Mouse (Mus musculus) layer of hippocampus, adult 8-10 months (tissue): ENCODE data around the gene Stard10. TPM values are rescaled to one million over a fixed set of nuclear protein-coding genes. Genes with fewer than 3 reads are reported as not detected.

Experiments used
- DNase-seq, 2 experiments: peaks; one replicate each; pipeline ENCODE4 v3.0.0; 2022; ENCODE audit warnings: low spot score in 2 of 2
- total RNA-seq, 4 experiments: library from RNA; stranded (reverse); gene quantifications; 2 replicates each; pipeline ENCODE4 v1.2.4; 2022

Stard10 gene
- total RNA-seq, 4 experiments from 2014 or later, result 25.3 to 28.8 (median 27.2) TPM

DNA sequence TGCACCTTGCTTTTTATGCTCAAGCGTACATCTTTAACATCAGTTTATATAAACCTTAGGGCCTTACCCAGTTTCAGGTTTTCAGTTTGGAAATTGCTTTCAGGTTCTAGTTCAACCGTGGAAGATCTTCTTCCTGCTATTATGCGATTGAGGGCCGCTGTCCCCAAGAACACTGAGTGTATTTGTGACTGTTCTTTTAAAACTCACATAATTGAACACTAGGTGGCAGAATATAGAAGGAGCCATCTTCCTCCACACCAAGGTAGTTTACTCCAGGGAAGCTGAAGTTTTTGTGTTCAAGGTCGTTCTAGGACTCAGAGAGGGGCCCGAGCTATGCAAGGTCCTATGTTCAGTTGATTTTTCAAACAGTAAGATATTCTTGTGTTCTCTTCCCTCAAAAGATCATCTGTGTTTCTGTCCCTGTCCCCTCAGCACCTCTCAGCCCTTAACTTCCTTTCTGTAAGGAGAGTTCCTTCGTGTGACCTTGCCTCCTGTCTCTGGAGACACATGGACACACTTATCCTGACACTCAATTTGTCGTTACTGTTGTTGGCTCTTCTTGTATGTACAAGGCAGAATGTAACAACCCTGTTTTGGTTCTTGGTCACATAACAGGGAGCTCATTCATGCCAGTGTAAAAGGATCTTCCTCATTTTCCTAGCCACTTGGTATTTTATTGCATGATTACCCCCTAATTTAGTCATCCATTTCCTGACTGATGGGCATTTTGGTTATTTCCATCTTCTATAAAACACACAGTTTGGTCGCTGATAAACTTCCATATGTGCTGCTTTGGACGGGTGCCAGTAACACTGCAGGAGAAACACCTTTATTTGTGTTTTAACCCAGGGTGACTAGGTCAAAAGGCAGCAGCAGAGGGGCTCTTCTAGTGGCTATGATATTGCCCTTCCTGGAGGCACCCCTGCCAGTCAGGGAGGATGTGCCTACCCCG is 51.3 kb downstream of the Stard10 start:
- DNase-seq, result no peak

DNA sequence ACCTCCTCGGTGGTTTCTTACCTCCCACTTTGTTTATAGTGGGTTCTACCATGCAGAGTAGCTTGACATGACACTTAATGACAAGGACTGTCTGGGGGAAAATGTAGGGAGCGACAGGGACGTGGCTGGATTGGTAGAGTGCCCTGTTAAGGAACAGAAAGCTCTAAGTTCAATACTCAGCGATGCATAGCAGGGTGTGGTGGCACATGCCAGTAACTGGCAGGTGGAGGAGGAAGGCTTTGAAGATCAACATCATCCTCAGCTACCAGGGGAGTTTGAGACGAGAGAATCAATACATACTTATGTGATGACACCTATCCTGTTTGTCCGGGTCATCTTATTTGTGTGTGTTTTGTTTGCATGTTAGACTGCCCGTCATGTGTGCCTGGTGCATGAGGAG is 52.8 kb downstream of the Stard10 start:
- no peak for DNase-seq

GRCm38 (mm10) chr7:101373082-101373481 is 56.2 kb downstream of the Stard10 start:
- DNase-seq, result no peak

DNA sequence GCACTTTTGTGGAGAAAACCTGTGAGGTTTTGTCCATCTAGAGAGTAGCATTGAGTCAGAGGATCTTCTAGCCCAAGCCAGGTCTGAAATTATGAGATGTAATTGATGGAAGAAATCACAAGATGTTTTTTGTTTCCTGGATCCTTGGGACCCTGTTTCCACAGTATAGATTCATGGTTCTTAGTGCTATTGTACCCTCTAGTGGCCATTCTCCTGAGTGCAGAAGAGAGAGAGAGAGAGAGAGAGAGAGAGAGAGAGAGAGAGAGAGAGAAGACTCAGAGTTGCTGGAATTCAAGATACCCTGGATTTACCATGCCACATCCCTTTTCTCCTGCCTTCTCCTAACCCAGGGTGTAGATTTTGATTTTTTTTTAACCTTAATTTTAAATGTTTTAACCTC is 57.3 kb downstream of the Stard10 start:
- DNase-seq, result no peak

DNA sequence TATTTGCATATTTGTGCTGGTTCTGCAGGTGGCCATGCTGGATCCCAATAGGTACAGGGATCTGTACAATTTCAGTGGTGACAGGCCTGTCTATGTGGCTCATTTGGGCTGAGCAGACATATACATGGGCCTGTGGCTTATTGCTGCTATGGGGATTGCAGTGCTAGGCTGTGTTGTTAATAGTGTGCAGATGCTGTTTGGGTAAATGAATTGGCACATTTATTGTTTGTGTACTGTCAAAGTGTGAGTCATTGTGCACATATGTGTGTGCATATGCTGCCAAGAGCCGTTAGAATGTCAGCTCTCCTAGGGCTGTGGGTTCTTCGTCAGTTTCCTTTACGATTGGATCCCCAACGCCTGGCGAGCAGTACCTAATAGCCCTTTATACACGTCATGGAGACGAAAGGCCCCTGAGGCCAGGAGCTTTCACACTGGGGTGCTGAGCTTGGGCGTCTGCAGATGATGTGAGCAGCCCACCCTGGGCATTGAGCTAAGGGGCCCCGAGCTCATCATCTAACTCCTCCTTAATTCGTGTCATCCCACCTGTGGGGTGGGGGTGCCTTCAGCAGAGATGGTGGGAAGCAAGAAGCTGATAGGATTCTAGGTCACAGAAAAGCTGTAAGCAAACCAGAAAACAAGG is 59.9 kb downstream of the Stard10 start:
- DNase-seq, result peak in 1 of 2 experiments; percentile 42

GRCm38 (mm10) chr7:101377741-101378262 is 60.9 kb downstream of the Stard10 start:
- no peak for DNase-seq

DNA sequence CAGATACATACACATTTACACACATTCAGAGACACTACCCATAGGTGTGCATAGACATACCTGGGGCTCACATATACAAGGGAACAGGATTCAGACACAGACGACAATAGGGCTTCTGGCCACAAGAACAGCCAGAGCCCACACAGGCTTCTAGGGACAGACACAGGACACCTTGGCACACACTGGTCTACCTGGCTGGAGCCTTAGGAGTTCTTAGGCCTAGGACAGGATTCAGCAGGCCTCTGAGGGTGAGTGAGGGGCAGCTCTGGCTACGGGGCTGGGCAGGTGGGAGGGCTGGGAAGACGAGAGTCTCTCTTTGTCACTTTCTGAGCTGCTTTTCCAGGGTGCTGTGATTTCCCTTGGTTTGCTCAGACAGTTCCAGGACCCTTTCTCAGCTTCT is 61.4 kb downstream of the Stard10 start:
- DNase-seq, result no peak

GRCm38 (mm10) chr7:101378796-101379465 is 62.0 kb downstream of the Stard10 start:
- DNase-seq, result no peak

DNA sequence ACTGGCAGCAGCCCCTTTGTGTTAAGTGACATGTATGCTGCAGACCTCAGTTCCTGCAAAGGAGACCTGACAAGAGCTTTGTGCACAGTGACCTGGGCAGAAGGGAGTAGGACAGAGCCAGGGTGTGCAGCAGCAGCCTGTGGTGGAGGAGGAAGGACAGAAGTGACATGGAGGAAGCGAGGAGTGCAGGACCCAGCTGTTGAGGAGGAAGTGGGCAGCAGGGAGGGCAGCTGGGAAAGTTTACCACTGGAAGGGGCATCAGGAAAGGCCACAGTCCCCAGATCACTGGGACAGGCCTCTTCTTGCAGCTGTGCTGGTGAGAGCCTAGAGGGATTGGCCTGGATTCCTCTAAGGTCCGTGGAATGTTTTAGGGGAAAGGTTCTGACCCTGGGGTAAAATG is 62.8 kb downstream of the Stard10 start:
- no peak for DNase-seq

DNA sequence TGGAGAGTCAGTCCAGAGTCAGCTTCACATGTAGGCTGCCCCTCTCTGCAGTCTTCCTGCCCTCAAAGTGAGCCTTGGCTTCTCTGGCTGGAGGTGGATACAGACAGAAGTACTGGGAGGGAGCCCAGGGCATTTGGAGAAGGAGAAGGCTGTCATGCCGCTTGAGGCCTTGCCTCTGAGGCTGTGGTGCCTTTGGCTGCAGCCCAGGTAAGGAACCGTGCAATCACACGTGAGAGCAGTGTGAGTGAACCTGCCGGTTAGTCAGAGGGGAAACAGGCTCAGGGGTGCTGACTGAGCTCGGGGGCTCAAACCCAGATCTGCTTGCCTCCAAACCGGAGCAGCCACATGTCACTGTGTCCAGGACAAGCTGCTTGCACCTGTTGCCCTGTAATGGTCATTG is 64.6 kb downstream of the Stard10 start:
- no peak for DNase-seq

DNA sequence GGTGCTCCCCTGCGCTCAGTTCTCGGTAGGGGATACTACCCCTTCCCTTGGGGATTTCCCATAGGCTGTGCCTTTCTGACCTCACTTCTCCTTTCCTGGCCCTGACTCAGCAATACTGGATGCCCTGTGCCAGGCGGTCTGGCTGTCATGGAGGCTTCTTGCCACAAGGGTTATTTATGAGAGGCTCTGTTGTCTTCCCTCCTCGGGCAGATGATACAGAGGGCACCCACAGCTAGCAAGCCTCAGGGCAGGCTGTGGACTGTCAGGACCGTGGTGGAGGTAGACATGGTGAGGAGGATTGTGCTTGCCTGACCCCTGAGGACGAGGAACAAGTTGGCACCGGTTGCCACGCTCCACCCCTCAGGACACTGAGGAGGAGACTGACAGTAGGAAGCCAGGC is 65.5 kb downstream of the Stard10 start:
- DNase-seq, result no peak

DNA sequence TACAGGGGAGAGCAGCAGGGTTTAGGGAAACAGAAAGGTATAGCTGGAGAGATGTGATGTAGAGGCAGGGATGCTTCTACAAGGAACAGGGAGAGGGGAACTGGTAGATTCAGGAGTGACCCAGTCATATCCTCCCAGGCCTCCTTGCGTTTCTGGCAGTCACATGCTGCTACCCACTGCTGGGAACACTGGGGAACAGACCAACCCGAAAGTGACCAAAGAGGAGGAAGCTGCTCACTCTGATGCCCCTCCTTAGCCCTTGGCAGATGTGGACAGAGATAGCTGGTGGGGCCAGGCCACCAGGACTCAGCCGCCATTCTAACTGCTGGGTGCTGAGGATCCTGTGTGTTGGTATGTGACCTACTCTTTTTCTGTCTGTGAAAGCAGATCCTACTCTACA is 66.9 kb downstream of the Stard10 start:
- DNase-seq, result no peak

DNA sequence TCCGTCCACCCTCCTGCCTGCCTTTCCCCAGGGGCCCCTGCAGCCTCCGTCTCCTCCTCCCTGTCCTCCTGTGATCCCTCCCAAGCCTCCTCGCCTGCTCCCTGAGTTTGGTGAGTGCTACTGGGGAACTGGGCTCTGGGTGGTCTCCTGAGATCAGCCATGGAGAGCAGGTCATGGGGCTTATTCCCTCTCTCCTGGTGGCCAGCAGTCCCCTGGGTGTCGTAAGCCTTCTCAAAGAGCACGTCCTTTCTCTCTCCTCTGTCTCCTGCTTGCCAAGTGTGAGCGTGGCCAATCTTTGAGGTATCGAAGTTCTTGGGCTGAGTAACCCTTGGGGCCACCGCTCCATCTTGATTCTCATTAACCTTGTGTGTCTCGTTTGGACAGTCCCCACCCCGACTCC is 68.0 kb downstream of the Stard10 start:
- no peak for DNase-seq

- DNase-seq, result no peak
These were observed 68.4 kb downstream of the Stard10 start for GRCm38 (mm10) chr7:101385331-101385733.

DNA sequence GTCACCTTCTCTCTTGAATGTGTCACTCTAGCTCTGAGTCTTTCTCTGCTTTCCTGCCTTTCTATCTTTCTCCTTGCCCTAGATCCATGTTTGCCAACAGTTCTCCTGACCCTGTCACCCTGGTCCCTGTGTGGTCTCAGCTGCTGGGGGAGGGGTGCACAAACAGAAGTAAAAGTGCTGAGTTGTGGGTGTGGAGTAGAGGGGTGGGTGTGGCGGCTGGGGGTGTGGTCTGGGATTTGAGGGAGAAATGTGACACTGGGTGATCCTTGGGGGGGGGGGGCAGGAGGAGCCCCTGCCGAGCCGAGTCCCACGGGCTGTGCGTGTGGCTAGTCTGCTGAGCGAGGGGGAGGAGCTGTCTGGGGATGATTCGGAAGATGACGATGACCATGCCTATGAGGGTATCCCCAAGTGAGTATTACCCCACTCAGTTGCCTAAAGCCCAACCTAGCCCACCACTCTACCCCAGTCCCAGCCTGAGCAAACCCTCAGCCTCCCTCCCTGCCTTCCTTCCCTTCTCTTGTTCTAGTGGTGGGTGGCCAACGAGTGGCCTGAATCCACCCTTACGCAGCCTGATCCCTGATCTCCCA is 69.1 kb downstream of the Stard10 start:
- no peak for DNase-seq

- no peak for DNase-seq
These were observed 72.4 kb downstream of the Stard10 start for GRCm38 (mm10) chr7:101389256-101389655.

DNA sequence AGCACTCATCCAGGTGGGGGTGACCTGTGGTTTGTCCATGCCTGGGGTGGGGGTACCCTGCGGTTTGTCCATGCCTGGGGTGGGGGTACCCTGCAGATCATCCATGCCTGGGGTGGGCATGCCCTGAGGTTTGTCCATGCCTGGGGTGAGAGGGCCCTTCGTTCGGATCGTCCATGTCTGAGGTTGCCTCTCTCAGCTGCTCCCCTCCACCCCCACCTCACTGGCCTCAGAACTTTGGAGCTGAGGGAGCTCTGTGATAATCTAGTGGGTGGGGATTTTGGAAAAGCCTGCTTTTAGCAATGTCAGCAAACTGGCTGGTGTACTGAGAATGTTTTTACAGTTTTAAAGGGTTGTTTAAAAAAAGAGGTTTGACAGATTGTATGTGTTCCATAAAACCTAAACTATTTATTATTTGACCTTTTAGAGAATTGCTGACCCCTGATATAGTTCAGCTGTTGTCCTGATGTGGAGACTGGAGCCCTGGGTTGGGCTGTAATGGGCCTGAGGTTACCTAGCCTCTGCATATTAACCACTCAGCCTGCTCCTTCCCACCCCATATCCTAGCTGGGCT is 75.1 kb downstream of the Stard10 start:
- DNase-seq, result no peak

GRCm38 (mm10) chr7:101393015-101393414 is 76.1 kb downstream of the Stard10 start:
- no peak for DNase-seq

GRCm38 (mm10) chr7:101393694-101394504 is 77.0 kb downstream of the Stard10 start:
- no peak for DNase-seq

GRCm38 (mm10) chr7:101394569-101394968 is 77.7 kb downstream of the Stard10 start:
- DNase-seq, result no peak
